Mouse (Mus musculus): ENCODE results near the gene Serpinf2. TPM values are rescaled to one million over a fixed set of nuclear protein-coding genes. Genes with fewer than 3 reads are reported as not detected.
A peak's percentile ranks its signal among the peaks of the same experiment; 100 is the strongest.

Serpinf2 gene
- polyA plus RNA-seq, 1 experiment = 0.42 TPM

GRCm38 (mm10) chr11:75467512-75468215 lies 28.3 kb upstream of the Serpinf2 start:
- H3K4me3 ChIP-seq (replicated peaks) = peak overlapping the region; percentile 69
- TF ChIP-seq TAL1 (IDR thresholded peaks at IDR 0.05; ENCODE audit: low read length) = no peak
- peak; percentile 28; the same call in 1 of the 2 replicates for TF ChIP-seq GATA1 (IDR thresholded peaks at IDR 0.05; ENCODE audit: low read length)
- H3K4me1 ChIP-seq (ENCODE audit: control insufficient read depth) = peaks cover 74% of the 10 kb centered on the region
- H3K36me3 ChIP-seq (ENCODE audit: control insufficient read depth) = peaks cover 49% of the 10 kb centered on the region
- H3K9me3 ChIP-seq (ENCODE audit: control insufficient read depth, low read length) = peaks cover 3% of the 10 kb centered on the region
- H3K27me3 ChIP-seq (ENCODE audit: control insufficient read depth) = no peaks in the 10 kb centered on the region

GRCm38 (mm10) chr11:75466731-75467505 lies 27.5 kb upstream of the Serpinf2 start:
- Histone ChIP-seq H3K36me3 (ENCODE audit: control insufficient read depth) (peaks cover 53% of the 10 kb centered on the region), H3K4me1 (ENCODE audit: control insufficient read depth) (peaks cover 75% of the 10 kb centered on the region), H3K9me3 (ENCODE audit: control insufficient read depth, low read length) (peaks cover 3% of the 10 kb centered on the region), H3K27me3 (ENCODE audit: control insufficient read depth) (no peaks in the 10 kb centered on the region), H3K4me3 (replicated peaks) (peak overlapping the region; percentile 69)
- TF ChIP-seq TAL1 (IDR thresholded peaks at IDR 0.05; ENCODE audit: low read length) (no peak), GATA1 (IDR thresholded peaks at IDR 0.05; ENCODE audit: low read length) (no peak)

GRCm38 (mm10) chr11:75465051-75465450 lies 25.7 kb upstream of the Serpinf2 start:
- Histone ChIP-seq H3K4me3 (replicated peaks) (peak overlapping the region; percentile 5), H3K9me3 (ENCODE audit: control insufficient read depth, low read length) (peaks cover 3% of the 10 kb centered on the region), H3K4me1 (ENCODE audit: control insufficient read depth) (peaks cover 80% of the 10 kb centered on the region), H3K36me3 (ENCODE audit: control insufficient read depth) (peaks cover 53% of the 10 kb centered on the region), H3K27me3 (ENCODE audit: control insufficient read depth) (no peaks in the 10 kb centered on the region)
- TF ChIP-seq TAL1 (IDR thresholded peaks at IDR 0.05; ENCODE audit: low read length) = no peak

GRCm38 (mm10) chr11:75464417-75464816 lies 25.0 kb upstream of the Serpinf2 start:
- Histone ChIP-seq H3K4me1 (ENCODE audit: control insufficient read depth) (peaks cover 83% of the 10 kb centered on the region), H3K4me3 (replicated peaks) (peak overlapping the region; percentile 13), H3K27me3 (ENCODE audit: control insufficient read depth) (no peaks in the 10 kb centered on the region), H3K36me3 (ENCODE audit: control insufficient read depth) (peaks cover 49% of the 10 kb centered on the region), H3K9me3 (ENCODE audit: control insufficient read depth, low read length) (peaks cover 3% of the 10 kb centered on the region)
- TF ChIP-seq GATA1 (IDR thresholded peaks at IDR 0.05; ENCODE audit: low read length) (no peak), TAL1 (IDR thresholded peaks at IDR 0.05; ENCODE audit: low read length) (no peak)

GRCm38 (mm10) chr11:75463624-75464023 lies 24.2 kb upstream of the Serpinf2 start:
- peaks cover 3% of the 10 kb centered on the region for H3K9me3 ChIP-seq (ENCODE audit: control insufficient read depth, low read length)
- peaks cover 86% of the 10 kb centered on the region for H3K4me1 ChIP-seq (ENCODE audit: control insufficient read depth)
- no peak for TF ChIP-seq GATA1 (IDR thresholded peaks at IDR 0.05; ENCODE audit: low read length)
- TF ChIP-seq TAL1 (IDR thresholded peaks at IDR 0.05; ENCODE audit: low read length) = no peak
- H3K27me3 ChIP-seq (ENCODE audit: control insufficient read depth) = no peaks in the 10 kb centered on the region
- H3K36me3 ChIP-seq (ENCODE audit: control insufficient read depth) = peaks cover 48% of the 10 kb centered on the region
- H3K4me3 ChIP-seq (replicated peaks) = peak overlapping the region; percentile 74

GRCm38 (mm10) chr11:75462865-75463336 lies 23.5 kb upstream of the Serpinf2 start:
- Histone ChIP-seq H3K36me3 (ENCODE audit: control insufficient read depth) (peaks cover 48% of the 10 kb centered on the region), H3K27me3 (ENCODE audit: control insufficient read depth) (no peaks in the 10 kb centered on the region), H3K4me3 (replicated peaks) (peak overlapping the region; percentile 74), H3K9me3 (ENCODE audit: control insufficient read depth, low read length) (peaks cover 3% of the 10 kb centered on the region), H3K4me1 (ENCODE audit: control insufficient read depth) (peaks cover 86% of the 10 kb centered on the region)
- TF ChIP-seq TAL1 (IDR thresholded peaks at IDR 0.05; ENCODE audit: low read length) = no peak
- TF ChIP-seq GATA1 (IDR thresholded peaks at IDR 0.05; ENCODE audit: low read length) = no peak

- Histone ChIP-seq H3K27me3 (ENCODE audit: control insufficient read depth) (no peaks in the 10 kb centered on the region), H3K36me3 (ENCODE audit: control insufficient read depth) (peaks cover 48% of the 10 kb centered on the region), H3K9me3 (ENCODE audit: control insufficient read depth, low read length) (peaks cover 3% of the 10 kb centered on the region), H3K4me3 (replicated peaks) (peak overlapping the region; percentile 74), H3K4me1 (ENCODE audit: control insufficient read depth) (peaks cover 86% of the 10 kb centered on the region)
- TF ChIP-seq TAL1 (IDR thresholded peaks at IDR 0.05; ENCODE audit: low read length) = no peak
- TF ChIP-seq GATA1 (IDR thresholded peaks at IDR 0.05; ENCODE audit: low read length) = no peak
Measured at GRCm38 (mm10) chr11:75462253-75462783, 22.9 kb upstream of the Serpinf2 start.

- Histone ChIP-seq H3K9me3 (ENCODE audit: control insufficient read depth, low read length) (peaks cover 2% of the 10 kb centered on the region), H3K36me3 (ENCODE audit: control insufficient read depth) (peaks cover 43% of the 10 kb centered on the region), H3K4me3 (replicated peaks) (peak overlapping the region; percentile 74), H3K27me3 (ENCODE audit: control insufficient read depth) (no peaks in the 10 kb centered on the region), H3K4me1 (ENCODE audit: control insufficient read depth) (peaks cover 85% of the 10 kb centered on the region)
- TF ChIP-seq TAL1 (IDR thresholded peaks at IDR 0.05; ENCODE audit: low read length) = no peak
- no peak for TF ChIP-seq GATA1 (IDR thresholded peaks at IDR 0.05; ENCODE audit: low read length)
Measured at GRCm38 (mm10) chr11:75461743-75462252, 22.4 kb upstream of the Serpinf2 start.

All from erythroblast, embryonic 14.5 days (primary cell).